8 mouse cellular contexts compared by ENCODE assay signal in genomic region chr17:34000150-34000537, GRCm38 (mm10). TPM values are rescaled to one million over a fixed set of nuclear protein-coding genes. Genes with fewer than 3 reads are reported as not detected.
DNase-seq lines count a peak whose midpoint lies in the region; ATAC-seq and TF ChIP-seq lines count a peak whose summit lies in the region.

H2-K1 (minus strand) TSS chr17:34000347.

- H3K4me1 ChIP-seq in MEL (ENCODE audit: control insufficient read depth in 1 of 2, insufficient read depth in 2 of 2, low read length in 2 of 2): no peaks in the 10 kb centered on the region
- no peaks in the 10 kb centered on the region for H3K4me1 ChIP-seq in forebrain, postnatal 0 days (ENCODE audit: insufficient read depth)
- no peaks in the 10 kb centered on the region for H3K4me1 ChIP-seq in thymus, adult 2 months (replicated peaks; ENCODE audit: control insufficient read depth, insufficient read depth, low read length)

- H3K9ac ChIP-seq in MEL (ENCODE audit: control insufficient read depth, low read depth, low read length, poor library complexity, severe bottlenecking): peak within 1 kb of the TSS; percentile 84
- peak within 1 kb of the TSS; percentile 42 for H3K9ac ChIP-seq in forebrain, postnatal 0 days

- peak; percentile 83 for ATAC-seq in forebrain, postnatal 0 days
- ATAC-seq in neutrophil, adult 5-6 weeks (ENCODE audit: extremely low read depth, insufficient number of reproducible peaks, low FRiP score, poor library complexity, severe bottlenecking): peak; percentile 97

- peak within 1 kb of the TSS; percentile 90 for H3K4me2 ChIP-seq in forebrain, postnatal 0 days (ENCODE audit: low read depth)

- no peak for TF ChIP-seq RAD21 in MEL (IDR thresholded peaks at IDR 0.05; ENCODE audit: low read depth, low read length)

- TF ChIP-seq EP300 in MEL (IDR thresholded peaks at IDR 0.05; ENCODE audit: low read depth in 1 of 2, low read length in 2 of 2): no peak

- H3K27ac ChIP-seq in MEL (ENCODE audit: control insufficient read depth, low read depth, low read length): peak within 1 kb of the TSS; percentile 41
- no peak within 1 kb of the TSS for H3K27ac ChIP-seq in forebrain, postnatal 0 days (ENCODE audit: low read depth, low read length)
- H3K27ac ChIP-seq in thymus, adult 2 months (ENCODE audit: control insufficient read depth, insufficient read depth, low read length): peak within 1 kb of the TSS; percentile 48; the same call in 1 of the 2 replicates

- no peaks in the 10 kb centered on the region for H3K36me3 ChIP-seq in MEL (ENCODE audit: control insufficient read depth in 1 of 2, insufficient read depth in 2 of 2, low read length in 2 of 2)
- no peaks in the 10 kb centered on the region for H3K36me3 ChIP-seq in forebrain, postnatal 0 days (ENCODE audit: insufficient read depth)
- no peaks in the 10 kb centered on the region for H3K36me3 ChIP-seq in thymus, adult 2 months (ENCODE audit: control insufficient read depth, insufficient read depth, low read length)

- peak; percentile 96 for DNase-seq in MEL (ENCODE audit: low read depth, low spot score)
- peak; percentile 60 for DNase-seq in cerebellum, adult 8-10 months
- DNase-seq in forebrain, postnatal 0 days: peak; percentile 44
- DNase-seq in heart, postnatal 36 days: peak; percentile 88 to 90
- DNase-seq in layer of hippocampus, adult 18-20 months (ENCODE audit: low spot score in 2 of 2): peak in 1 of 2 experiments; percentile 73
- DNase-seq in lung, adult 18-20 months: peak; percentile 98
- peak; percentile 84 for DNase-seq in thymus, adult 2 months

- TF ChIP-seq CTCF in MEL (IDR thresholded peaks at IDR 0.05 in 2 of 3, conservative IDR thresholded peaks at IDR 0.05 in 1 of 3; ENCODE audit: control insufficient read depth in 1 of 3, insufficient read depth in 1 of 3, low read depth in 2 of 3, low read length in 3 of 3, poor library complexity in 1 of 3, severe bottlenecking in 1 of 3): no peak
- no peak for TF ChIP-seq CTCF in forebrain, postnatal 0 days (IDR thresholded peaks at IDR 0.05; ENCODE audit: low read depth)
- TF ChIP-seq CTCF in thymus, adult 2 months (IDR thresholded peaks at IDR 0.05; ENCODE audit: borderline replicate concordance, control insufficient read depth, extremely low read depth, insufficient read depth, low read length, poor library complexity): 0 out of 2 replicates have a peak, but pooled peaks have one; percentile 14

- H3K9me3 ChIP-seq in MEL (replicated peaks; ENCODE audit: insufficient read depth, low read length): no peaks in the 10 kb centered on the region
- H3K9me3 ChIP-seq in forebrain, postnatal 0 days (ENCODE audit: low read length): no peaks in the 10 kb centered on the region

- peak; percentile 68 to 75; a peak in 2 of 4 replicates for TF ChIP-seq POLR2A in MEL (IDR thresholded peaks at IDR 0.05; ENCODE audit: control insufficient read depth in 1 of 2, insufficient read depth in 1 of 2, low read depth in 1 of 2, low read length in 2 of 2, poor library complexity in 1 of 2)
- peak; percentile 94 for TF ChIP-seq POLR2A in thymus, adult 2 months (IDR thresholded peaks at IDR 0.05; ENCODE audit: control insufficient read depth, extremely low read depth, insufficient read depth, low read length, poor library complexity)

- H3K27me3 ChIP-seq in MEL (ENCODE audit: control insufficient read depth in 1 of 2, insufficient read depth in 2 of 2, low read length in 2 of 2): no peaks in the 10 kb centered on the region
- H3K27me3 ChIP-seq in forebrain, postnatal 0 days (ENCODE audit: insufficient read depth, low read length): no peaks in the 10 kb centered on the region
- no peaks in the 10 kb centered on the region for H3K27me3 ChIP-seq in thymus, adult 2 months (ENCODE audit: control insufficient read depth, insufficient read depth, low read length)

- H3K4me3 ChIP-seq in MEL (ENCODE audit: control insufficient read depth in 1 of 2, insufficient read depth in 1 of 2, low read depth in 2 of 2, low read length in 2 of 2): peak within 1 kb of the TSS; percentile 81 to 83
- H3K4me3 ChIP-seq in forebrain, postnatal 0 days (ENCODE audit: low read depth, low read length): peak within 1 kb of the TSS; percentile 43
- H3K4me3 ChIP-seq in thymus, adult 2 months (ENCODE audit: control insufficient read depth, insufficient read depth, low read length): peak within 1 kb of the TSS; percentile 82

- H3K79me2 ChIP-seq in MEL (ENCODE audit: control insufficient read depth, insufficient read depth, low read length, poor library complexity): peaks cover 2% of the 10 kb centered on the region

- WGBS in forebrain, postnatal 0 days: 2% methylated on average over 26 of the region's 30 CpGs
- WGBS in thymus, adult 2 months: under 1% methylated on average over 30 of the region's 30 CpGs

- intact Hi-C loops in heart, postnatal 36 days (cut with DNase I): loop anchor here (5.0 kb wide), 1 partner anchor 1377 kb away; the partner anchor contains the start of gene H2-Q4

TF ChIP-seq in MEL, 35 proteins besides CTCF, POLR2A, EP300 and RAD21:
- TF ChIP-seq RCOR1 (IDR thresholded peaks at IDR 0.05; ENCODE audit: low read depth, low read length) (no peak), GABPA (IDR thresholded peaks at IDR 0.05; ENCODE audit: low read depth, low read length) (no peak), TBP (IDR thresholded peaks at IDR 0.05; ENCODE audit: low read depth, low read length) (peak; percentile 88), MYB (IDR thresholded peaks at IDR 0.05; ENCODE audit: low read depth, low read length) (no peak), CHD2 (IDR thresholded peaks at IDR 0.05; ENCODE audit: low read length) (peak; percentile 85), USF2 (IDR thresholded peaks at IDR 0.05; ENCODE audit: borderline replicate concordance in 1 of 2, insufficient read depth in 1 of 2, low read depth in 1 of 2, low read length in 2 of 2) (no peak), CHD1 (IDR thresholded peaks at IDR 0.05; ENCODE audit: low read depth, low read length) (no peak), ETS1 (IDR thresholded peaks at IDR 0.05; ENCODE audit: low read depth, low read length) (peak; percentile 20; the same call in 1 of the 2 replicates), NELFE (IDR thresholded peaks at IDR 0.05; ENCODE audit: low read depth, low read length) (peak; percentile 69)

RNA-seq across cellular contexts. Expression of gene H2-K1, which starts in this region (rescaled TPM):
- total RNA-seq in MEL (2012; rRNA removed): 81.1 and 87.9 TPM in 2 replicates
- 100 to 1,000 TPM in 1 of 2 experiments, not detected in 1; 113 TPM for polyA plus RNA-seq in MEL (2012; ENCODE audit: insufficient read depth in 1 of 2, insufficient read length in 2 of 2, low read depth in 1 of 2, low replicate concordance in 2 of 2, missing spikeins in 1 of 2)
- total RNA-seq in forebrain, postnatal 0 days (2014; rRNA removed): 14.3 and 21.9 TPM in 2 replicates
- polyA plus RNA-seq in forebrain, postnatal 0 days (2015; fragmentation: Nextera tagmentation; extraction: Ambion mirVana): 17.3 and 21.2 TPM in 2 replicates
- total RNA-seq in heart, postnatal 36 days (2021): 100 to 1,000 TPM in 1 of 2 experiments, 10 to 100 TPM in 1; 79.0 to 116 TPM
- total RNA-seq in layer of hippocampus, adult 18-20 months (2021): 10 to 100 TPM; 25.5 to 26.9 TPM
- 1,803 and 2,030 TPM in 2 replicates for total RNA-seq in neutrophil, adult 5-6 weeks (2017)
- 3,482 and 5,138 TPM in 2 replicates for polyA plus RNA-seq in thymus, adult 2 months (2012; rRNA removed)

Comparison
In these comparisons a context has a peak if more than half of its experiments do, and no peak if none do; other contexts are left out.
1. RNA of gene H2-K1 (total RNA-seq): 1,803 to 2,030 TPM in neutrophil, adult 5-6 weeks; 79.0 to 116 TPM in heart, postnatal 36 days, 81.1 to 87.9 TPM in MEL, 25.5 to 26.9 TPM in layer of hippocampus, adult 18-20 months and 14.3 to 21.9 TPM in forebrain, postnatal 0 days; every median in the first group is over 10 times any median in the second.
2. RNA of gene H2-K1 (polyA plus RNA-seq): 3,482 to 5,138 TPM in thymus, adult 2 months; 113 TPM in MEL and 17.3 to 21.2 TPM in forebrain, postnatal 0 days; every median in the first group is over 10 times any median in the second.
3. Peak in every context shown above with its lines, with median percentiles within 50 percentile points of each other: H3K4me3 ChIP-seq.